Mouse (Mus musculus) midbrain, embryonic 15.5 days (tissue): Measurements from ENCODE around the gene H2al1f. TPM values are rescaled to one million over a fixed set of nuclear protein-coding genes. Genes with fewer than 3 reads are reported as not detected.
"Not testable (repeated sequence)": the region's sequence is repeated elsewhere in the genome, so short reads cannot be mapped to it uniquely, and the experiment has no call there.

Experiments used
- ATAC-seq: fragments of 200-750 bp; cut with Nextera tagmentation; replicated peaks from 2 replicates; pipeline ENCODE4 v1.8.0; 2017; ENCODE audit warnings: moderate TSS enrichment
- H3K27ac ChIP-seq: fragments of 300-500 bp; sonication (generic); 2 replicates; pipeline ENCODE4 v1.5.1; 2015; ENCODE audit warnings: mild to moderate bottlenecking, inconsistent platforms
- H3K27me3 ChIP-seq: fragments of 300-500 bp; sonication (generic); replicated peaks from 2 replicates; pipeline ENCODE4 v1.6.1; 2015; ENCODE audit warnings: inconsistent platforms
- H3K36me3 ChIP-seq: fragments of 300-500 bp; sonication (generic); replicated peaks from 2 replicates; pipeline ENCODE4 v1.6.1; 2015; ENCODE audit warnings: inconsistent platforms
- H3K4me1 ChIP-seq: fragments of 300-500 bp; sonication (generic); 2 replicates; pipeline ENCODE4 v1.6.1; 2015; ENCODE audit warnings: inconsistent platforms
- H3K4me2 ChIP-seq: fragments of 300-500 bp; sonication (generic); 2 replicates; pipeline ENCODE4 v1.6.1; 2015; ENCODE audit warnings: inconsistent platforms, mild to moderate bottlenecking, moderate library complexity
- H3K4me3 ChIP-seq: fragments of 300-500 bp; sonication (generic); 2 replicates; pipeline ENCODE4 v1.5.1; 2015; ENCODE audit warnings: mild to moderate bottlenecking, inconsistent platforms
- H3K9ac ChIP-seq: fragments of 300-500 bp; sonication (generic); 2 replicates; pipeline ENCODE4 v1.6.1; 2015; ENCODE audit warnings: mild to moderate bottlenecking, inconsistent platforms
- H3K9me3 ChIP-seq: fragments of 300-500 bp; sonication (generic); 2 replicates; pipeline ENCODE4 v1.6.1; 2016; ENCODE audit warnings: inconsistent platforms
- WGBS: fragments of 180-500 bp; shearing (Covaris S2); methylation state at CpG from one replicate; pipeline ENCODE4 v1.1.7; 2015; ENCODE audit warnings: mixed read lengths; 5-methylcytosine and 5-hydroxymethylcytosine counted together
- polyA plus RNA-seq: library from polyadenylated mRNA; unstranded; fragments of >200 nt; fragmentation: Nextera tagmentation; extraction: Ambion mirVana; gene quantifications from 2 replicates; pipeline ENCODE4 v1.2.1, GENCODE M21; 2015

The H2al1f gene
- polyA plus RNA-seq, 1 experiment from 2014 or later = not detected

- not testable (repeated sequence) for H3K27ac ChIP-seq, H3K9me3 ChIP-seq, H3K27me3 ChIP-seq, H3K4me3 ChIP-seq, H3K4me2 ChIP-seq, ATAC-seq, H3K4me1 ChIP-seq, H3K36me3 ChIP-seq, H3K9ac ChIP-seq
- no CpG with 5 or more reads among the region's 3 CpGs for WGBS
These were observed 3.0 kb downstream of the H2al1f start, which contains the start of gene H2al1g for GRCm38 (mm10) chrX:11317956-11318355. TSS of gene H2al1g (plus strand) at chrX:11318256.

- not testable (repeated sequence) for ATAC-seq, H3K4me1 ChIP-seq, H3K4me2 ChIP-seq, H3K27me3 ChIP-seq, H3K4me3 ChIP-seq, H3K27ac ChIP-seq, H3K9ac ChIP-seq, H3K36me3 ChIP-seq, H3K9me3 ChIP-seq
- no CpG with 5 or more reads among the region's 6 CpGs for WGBS
These were observed 6.2 kb downstream of the H2al1f start, which contains the start of gene H2al1h for GRCm38 (mm10) chrX:11321192-11321591. TSS of gene H2al1h (plus strand) at chrX:11321492.

- not testable (repeated sequence) for H3K9me3 ChIP-seq, ATAC-seq, H3K27me3 ChIP-seq, H3K9ac ChIP-seq, H3K4me1 ChIP-seq, H3K4me2 ChIP-seq, H3K27ac ChIP-seq, H3K4me3 ChIP-seq, H3K36me3 ChIP-seq
- WGBS = 100% methylated on average over 2 of the region's 5 CpGs
These were observed 9.4 kb downstream of the H2al1f start, which contains the start of gene H2al1i for GRCm38 (mm10) chrX:11324359-11324758. TSS of gene H2al1i (plus strand) at chrX:11324659.

- not testable (repeated sequence) for H3K4me1 ChIP-seq, H3K27ac ChIP-seq, ATAC-seq, H3K27me3 ChIP-seq, H3K9ac ChIP-seq, H3K4me2 ChIP-seq, H3K36me3 ChIP-seq, H3K9me3 ChIP-seq, H3K4me3 ChIP-seq
- 81% methylated on average over 2 of the region's 2 CpGs for WGBS
These were observed 12.6 kb downstream of the H2al1f start, which contains the start of gene H2al1j for GRCm38 (mm10) chrX:11327522-11327921. TSS of gene H2al1j (plus strand) at chrX:11327822.

- Histone ChIP-seq H3K4me3 (no peak overlapping the region), H3K9me3 (no peaks in the 10 kb centered on the region), H3K27ac (no peak overlapping the region), H3K27me3 (no peaks in the 10 kb centered on the region), H3K4me1 (no peaks in the 10 kb centered on the region), H3K36me3 (no peaks in the 10 kb centered on the region), H3K9ac (no peak overlapping the region), H3K4me2 (no peak overlapping the region)
- 60% methylated on average over 9 of the region's 9 CpGs for WGBS
- no peak for ATAC-seq
These were observed 30.8 kb downstream of the H2al1f start for GRCm38 (mm10) chrX:11345762-11346161.

GRCm38 (mm10) chrX:11346756-11347155, 31.8 kb downstream of the H2al1f start:
- Histone ChIP-seq H3K4me2 (no peak overlapping the region), H3K4me1 (no peaks in the 10 kb centered on the region), H3K9me3 (no peaks in the 10 kb centered on the region), H3K27ac (no peak overlapping the region), H3K9ac (no peak overlapping the region), H3K27me3 (no peaks in the 10 kb centered on the region), H3K36me3 (no peaks in the 10 kb centered on the region), H3K4me3 (no peak overlapping the region)
- WGBS = 88% methylated on average over 3 of the region's 3 CpGs
- no peak for ATAC-seq

- WGBS = 69% methylated on average over 6 of the region's 6 CpGs
- Histone ChIP-seq H3K4me1 (no peaks in the 10 kb centered on the region; the same call in 1 of the 2 replicates), H3K9me3 (no peaks in the 10 kb centered on the region), H3K4me2 (no peak overlapping the region), H3K4me3 (no peak overlapping the region), H3K9ac (no peak overlapping the region), H3K36me3 (no peaks in the 10 kb centered on the region), H3K27ac (no peak overlapping the region), H3K27me3 (0 out of 2 replicates have a peak, but pooled peaks cover 3% of the 10 kb centered on the region)
- no peak for ATAC-seq
These were observed 45.9 kb downstream of the H2al1f start for GRCm38 (mm10) chrX:11360823-11361222.

- Histone ChIP-seq H3K27me3 (0 out of 2 replicates have a peak, but pooled peaks cover 3% of the 10 kb centered on the region), H3K4me3 (no peak overlapping the region), H3K4me2 (no peak overlapping the region), H3K27ac (no peak overlapping the region), H3K9ac (no peak overlapping the region), H3K4me1 (no peaks in the 10 kb centered on the region; the same call in 1 of the 2 replicates), H3K36me3 (no peaks in the 10 kb centered on the region), H3K9me3 (no peaks in the 10 kb centered on the region)
- no peak for ATAC-seq
- WGBS = 90% methylated on average over 2 of the region's 2 CpGs
These were observed 46.3 kb downstream of the H2al1f start for GRCm38 (mm10) chrX:11361261-11361660.

GRCm38 (mm10) chrX:11363890-11364289, 48.9 kb downstream of the H2al1f start:
- Histone ChIP-seq H3K27me3 (0 out of 2 replicates have a peak, but pooled peaks cover 6% of the 10 kb centered on the region), H3K4me3 (no peak overlapping the region), H3K36me3 (no peaks in the 10 kb centered on the region), H3K27ac (no peak overlapping the region), H3K9ac (no peak overlapping the region), H3K4me1 (no peaks in the 10 kb centered on the region; the same call in 1 of the 2 replicates), H3K4me2 (no peak overlapping the region), H3K9me3 (no peaks in the 10 kb centered on the region)
- ATAC-seq = no peak
- 53% methylated on average over 6 of the region's 6 CpGs for WGBS

Other genes starting within 250 kb of the H2al1f start
- gene H2al1a, start 15.9 kb upstream of the H2al1f start, polyA plus RNA-seq = not detected in 2 replicates
- not detected in 2 replicates for gene H2al1b, start 12.7 kb upstream of the H2al1f start, polyA plus RNA-seq
- not detected in 2 replicates for gene H2al1c, start 9.5 kb upstream of the H2al1f start, polyA plus RNA-seq
- gene H2al1d, start 6.3 kb upstream of the H2al1f start, polyA plus RNA-seq = not detected in 2 replicates
- gene H2al1e, start 3.2 kb upstream of the H2al1f start, polyA plus RNA-seq = not detected in 2 replicates
- not detected in 2 replicates for gene H2al1g, start 3.1 kb downstream of the H2al1f start, polyA plus RNA-seq
- not detected in 2 replicates for gene H2al1h, start 6.3 kb downstream of the H2al1f start, polyA plus RNA-seq
- not detected in 2 replicates for gene H2al1i, start 9.5 kb downstream of the H2al1f start, polyA plus RNA-seq
- not detected in 2 replicates for gene H2al1j, start 12.7 kb downstream of the H2al1f start, polyA plus RNA-seq